Mouse (Mus musculus): Measurements from ENCODE around the gene Zbed4.
"Not testable (repeated sequence)": the region's sequence is repeated elsewhere in the genome, so short reads cannot be mapped to it uniquely, and the experiment has no call there.

The Zbed4 gene

DNA sequence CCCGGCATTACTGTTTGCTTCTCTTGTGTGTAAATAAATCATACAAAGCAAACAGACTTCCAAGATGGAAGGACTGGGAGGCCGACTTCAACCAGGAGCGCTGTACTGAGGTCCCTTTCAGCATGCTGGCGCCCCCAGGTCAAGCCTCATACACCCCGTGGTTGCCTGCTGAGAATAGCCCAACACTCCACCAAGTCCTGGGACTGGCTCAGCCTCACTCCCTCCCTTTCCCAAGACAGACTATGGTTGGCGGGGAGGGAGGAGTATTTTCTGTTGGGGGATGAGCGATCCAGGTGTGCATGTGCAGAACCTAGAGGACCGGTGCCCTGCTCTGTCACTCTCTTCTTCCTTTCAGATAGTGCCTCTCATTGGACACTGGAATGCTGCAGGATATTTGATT lies 56.7 kb downstream of the Zbed4 start:
- no peak for DNase-seq (ENCODE audit: low read depth, low spot score)

DNA sequence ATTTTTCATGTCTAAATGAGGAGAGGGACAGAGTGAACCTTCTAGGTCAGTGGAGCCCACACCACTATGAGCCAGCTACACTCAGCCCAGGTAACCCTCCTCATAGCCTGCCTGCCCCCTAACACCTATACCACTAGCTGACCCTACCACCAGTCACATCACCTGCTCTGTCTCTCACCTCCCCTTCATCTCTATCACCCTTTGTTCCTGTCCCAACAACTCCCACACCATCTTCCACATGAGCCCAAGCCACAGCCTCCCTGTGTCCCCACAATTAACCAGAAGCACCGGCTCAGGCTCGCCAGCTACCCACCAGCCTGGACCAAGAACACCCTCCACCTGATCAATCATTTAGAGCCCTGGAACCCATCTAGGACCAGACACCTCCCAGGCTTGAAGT lies 58.9 kb downstream of the Zbed4 start:
- no peak for DNase-seq (ENCODE audit: low read depth, low spot score)

DNA sequence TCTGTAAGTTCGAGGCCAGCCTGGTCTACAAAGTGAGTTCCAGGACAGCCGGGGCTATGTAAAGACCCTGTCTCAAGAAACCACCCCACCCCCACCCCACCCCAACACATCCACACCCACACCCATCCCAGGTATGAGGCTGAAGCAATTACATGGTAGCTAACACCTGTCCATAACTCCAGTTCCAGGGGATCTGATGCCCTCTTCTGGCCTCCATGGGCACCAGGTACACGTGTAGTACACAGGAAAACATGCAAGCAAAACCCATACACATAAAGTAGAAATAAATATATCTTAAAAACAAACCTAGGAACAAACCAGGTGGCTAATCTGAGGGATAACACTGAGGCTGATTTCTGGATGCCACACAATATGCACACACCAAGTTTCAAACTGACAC lies 61.8 kb downstream of the Zbed4 start:
- DNase-seq (ENCODE audit: low read depth, low spot score), result no peak

DNA sequence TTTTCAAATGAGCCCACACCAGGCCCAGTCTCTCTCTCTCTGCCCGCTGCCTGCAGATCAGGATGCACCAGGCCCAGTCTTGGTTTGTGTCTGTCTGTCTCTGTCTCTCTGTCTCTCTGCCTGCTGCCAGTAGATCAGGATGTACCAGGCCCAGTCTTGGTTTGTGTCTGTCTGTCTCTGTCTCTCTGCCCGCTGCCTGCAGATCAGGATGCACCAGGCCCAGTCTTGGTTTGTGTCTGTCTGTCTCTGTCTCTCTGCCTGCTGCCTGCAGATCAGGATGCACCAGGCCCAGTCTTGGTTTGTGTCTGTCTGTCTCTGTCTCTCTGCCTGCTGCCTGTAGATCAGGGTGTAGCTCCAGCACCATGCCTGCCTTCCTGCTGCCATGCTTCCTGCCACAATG lies 62.4 kb downstream of the Zbed4 start:
- not testable (repeated sequence) for DNase-seq (ENCODE audit: low read depth, low spot score)

DNA sequence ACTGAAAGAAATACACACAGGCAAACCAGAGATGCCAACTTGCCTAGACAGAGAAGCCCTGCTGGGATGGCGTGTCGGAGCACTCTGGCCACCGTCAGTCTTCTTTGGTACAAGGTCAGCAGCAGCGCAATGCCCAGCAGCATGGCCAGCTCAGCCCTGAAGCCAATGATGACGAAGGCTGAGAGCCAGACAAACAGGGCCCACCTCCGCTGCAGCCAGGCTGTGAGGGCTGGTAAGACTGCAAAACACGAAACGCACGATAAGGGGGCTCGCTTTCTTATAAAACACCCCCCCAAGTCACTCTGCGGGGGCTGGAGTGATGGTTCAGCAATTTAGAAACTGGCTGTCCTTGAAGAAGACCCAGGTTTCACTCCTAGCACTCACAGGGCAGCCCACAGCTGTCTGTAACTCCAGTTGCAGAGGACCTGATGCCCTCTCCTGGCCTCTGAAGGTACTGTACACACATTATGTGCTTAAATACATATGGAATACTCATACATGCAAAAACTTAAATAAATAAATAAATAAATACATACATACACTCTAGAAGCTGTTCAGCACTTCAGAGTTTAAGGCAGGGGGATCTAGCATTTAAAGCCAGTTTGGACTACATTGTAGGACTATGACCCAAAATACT lies 63.1 kb downstream of the Zbed4 start:
- DNase-seq (ENCODE audit: low read depth, low spot score), result peak; percentile 42

DNA sequence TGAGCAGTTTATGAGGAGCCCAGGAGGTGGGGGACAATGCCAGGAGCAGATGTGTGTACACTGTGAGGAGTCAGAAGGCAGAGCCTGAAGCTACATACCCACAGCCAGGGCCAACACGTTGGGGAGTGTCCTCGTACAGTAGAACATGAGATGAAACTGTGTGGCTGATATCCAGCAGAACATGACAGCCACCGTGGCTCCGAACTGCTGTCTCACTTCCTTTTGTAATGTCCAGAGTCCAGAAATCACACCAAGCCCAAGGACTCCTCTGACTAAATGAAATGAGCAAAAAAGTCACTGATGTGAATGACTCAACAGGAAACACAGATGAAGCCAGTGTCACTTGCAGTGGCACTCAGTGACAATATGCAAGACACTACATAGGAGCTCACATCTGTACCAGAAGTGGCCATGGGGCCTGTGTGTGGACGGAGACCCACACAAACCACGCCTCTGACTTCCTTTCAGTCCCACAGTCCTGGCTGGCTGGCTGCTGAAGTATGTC lies 63.8 kb downstream of the Zbed4 start:
- DNase-seq (ENCODE audit: low read depth, low spot score), result no peak

DNA sequence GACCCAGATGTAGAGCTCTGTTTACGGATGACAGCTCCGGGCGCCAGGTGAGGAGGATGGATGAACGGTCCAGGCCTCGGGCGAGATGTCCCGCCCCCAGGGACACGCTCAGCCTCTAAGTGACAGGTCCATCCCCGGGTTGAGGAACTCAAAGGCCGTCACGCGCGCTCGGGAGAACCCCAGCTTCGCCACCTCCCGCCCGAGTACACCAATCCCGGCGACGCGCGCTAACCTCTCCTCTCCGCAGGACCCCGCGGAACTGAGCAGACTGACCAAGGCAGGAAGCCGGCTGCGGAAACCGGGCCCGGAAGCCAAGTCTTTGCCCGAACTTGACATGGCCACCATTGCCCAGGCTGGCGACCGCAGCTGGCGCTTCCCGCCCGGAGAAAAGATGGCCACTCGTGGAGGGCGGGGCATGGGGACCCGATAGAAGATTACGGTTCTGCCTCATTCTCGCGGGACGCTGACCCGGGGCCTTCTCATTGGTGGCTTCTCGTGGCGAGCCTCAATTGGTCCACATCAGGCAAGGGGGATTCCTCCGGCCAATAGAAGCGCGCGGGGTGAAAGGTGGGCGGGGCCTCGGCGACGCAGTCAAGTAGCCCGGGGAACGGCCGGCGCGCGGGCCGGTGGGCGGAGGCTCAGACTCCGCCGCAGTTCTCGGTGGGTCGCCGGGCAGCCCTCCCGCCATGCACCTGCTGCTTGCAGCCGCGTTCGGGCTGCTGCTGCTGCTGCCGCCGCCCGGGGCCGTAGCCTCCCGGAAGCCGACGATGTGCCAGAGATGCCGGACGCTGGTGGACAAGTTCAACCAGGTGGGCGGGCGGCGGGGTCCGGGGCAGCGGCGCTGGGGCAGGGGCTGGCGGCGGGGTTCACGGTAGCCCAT lies 67.8 kb downstream of the Zbed4 start, which contains the start of the genes Alg12 and Creld2:
Gene Alg12, minus strand, starts transcription at position 293 of the 880 bp plus-strand sequence.
Gene Creld2, plus strand, starts transcription at position 621 of the 880 bp plus-strand sequence.
- peak; percentile 99 for DNase-seq (ENCODE audit: low read depth, low spot score)

DNA sequence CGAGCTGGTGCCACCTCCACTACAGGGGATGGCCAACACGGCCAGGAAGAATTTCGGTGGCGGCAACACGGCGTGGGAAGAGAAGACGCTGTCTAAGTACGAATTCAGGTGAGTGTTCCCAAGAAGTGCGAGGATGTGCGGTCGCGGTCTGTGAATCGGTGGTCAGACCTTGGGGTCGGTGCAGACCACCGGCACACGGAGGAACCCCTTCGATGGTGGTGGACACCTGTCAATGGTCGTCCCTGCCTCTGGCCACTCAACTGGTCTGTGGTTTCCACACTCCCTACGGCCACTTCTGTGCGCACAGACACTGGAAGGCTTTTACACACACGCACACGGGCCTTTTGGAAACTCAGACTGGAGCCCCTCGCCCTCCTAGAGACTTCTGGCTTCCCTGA lies 68.4 kb downstream of the Zbed4 start:
- DNase-seq (ENCODE audit: low read depth, low spot score), result peak; percentile 22

DNA sequence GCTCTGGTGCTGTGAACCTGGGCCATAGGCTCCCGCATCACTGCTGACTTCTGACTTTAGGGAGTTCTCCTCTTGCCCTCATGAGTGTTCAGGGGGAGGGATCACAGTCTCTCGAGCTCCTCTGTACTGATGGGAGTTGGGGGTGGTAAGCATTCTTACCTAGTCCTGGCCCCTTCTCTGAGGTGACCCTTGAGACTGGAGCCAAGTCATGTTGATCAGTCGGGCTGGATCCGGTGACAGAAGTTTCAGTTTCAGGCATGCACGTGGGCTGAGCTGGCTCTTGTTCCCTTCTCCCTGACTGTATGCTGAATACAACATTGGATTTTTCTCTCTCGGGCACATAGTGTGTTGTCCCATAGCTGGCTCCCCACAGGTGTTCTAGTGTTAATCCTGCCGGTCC lies 69.9 kb downstream of the Zbed4 start:
- no peak for DNase-seq (ENCODE audit: low read depth, low spot score)

DNA sequence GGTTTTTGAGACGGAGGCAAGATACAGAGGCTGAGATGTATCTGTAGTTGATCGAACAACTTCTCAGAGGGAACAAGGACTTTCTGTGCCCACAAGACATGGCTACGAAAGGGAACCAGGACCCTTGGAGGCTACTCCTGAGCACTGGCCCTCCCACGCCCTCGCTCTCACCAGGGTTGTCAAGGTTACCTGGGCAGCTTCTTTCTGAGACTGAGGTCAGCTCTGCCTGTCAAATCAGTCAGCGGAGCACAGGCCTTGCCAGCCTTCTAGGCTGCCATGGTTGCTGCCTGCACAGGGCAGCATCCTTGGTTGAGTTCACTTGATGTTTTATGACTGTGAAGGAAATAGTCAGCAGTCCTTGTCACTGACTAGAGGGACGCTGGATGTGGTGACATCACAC lies 71.1 kb downstream of the Zbed4 start:
- no peak for DNase-seq (ENCODE audit: low read depth, low spot score)

DNA sequence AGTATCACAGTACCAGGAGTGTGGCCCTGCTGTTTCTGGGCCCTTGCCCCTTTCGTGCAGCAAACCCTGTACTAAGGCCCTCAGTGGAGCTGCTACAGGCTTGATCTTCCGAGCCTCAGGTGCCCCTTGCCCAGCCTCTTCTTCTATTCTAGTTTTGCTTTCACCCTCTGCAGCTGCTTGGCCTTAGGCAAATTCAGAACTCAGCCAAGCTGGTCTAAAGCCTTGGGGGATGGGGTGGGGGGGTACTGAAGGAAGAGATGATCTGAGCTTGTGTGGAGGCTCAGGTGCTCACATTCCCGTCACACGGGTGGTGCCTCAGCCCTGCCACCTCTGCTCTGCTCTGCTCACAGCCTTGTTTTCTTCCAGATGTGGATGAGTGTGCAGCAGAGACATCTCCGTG lies 71.9 kb downstream of the Zbed4 start:
- no peak for DNase-seq (ENCODE audit: low read depth, low spot score)

DNA sequence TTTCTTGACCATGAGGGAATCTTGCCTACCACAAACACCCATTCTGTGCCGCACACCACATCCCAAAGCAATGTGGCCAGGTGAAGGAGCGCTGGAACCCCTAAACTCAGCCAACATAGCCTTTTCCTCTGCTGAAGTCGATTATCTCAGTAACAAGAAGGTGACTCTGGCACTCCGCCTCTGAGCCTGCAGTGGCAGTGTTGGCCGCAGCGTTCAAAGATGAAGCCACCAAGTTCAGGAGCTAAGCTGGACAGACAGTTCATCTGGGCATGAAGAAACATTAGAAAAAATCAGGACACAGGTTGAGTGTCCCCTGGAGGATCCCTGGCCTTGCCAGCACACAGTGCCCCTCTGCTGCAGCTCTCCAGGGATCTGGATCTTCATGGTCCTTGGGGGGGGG lies 76.0 kb downstream of the Zbed4 start:
- DNase-seq (ENCODE audit: low read depth, low spot score), result no peak

DNA sequence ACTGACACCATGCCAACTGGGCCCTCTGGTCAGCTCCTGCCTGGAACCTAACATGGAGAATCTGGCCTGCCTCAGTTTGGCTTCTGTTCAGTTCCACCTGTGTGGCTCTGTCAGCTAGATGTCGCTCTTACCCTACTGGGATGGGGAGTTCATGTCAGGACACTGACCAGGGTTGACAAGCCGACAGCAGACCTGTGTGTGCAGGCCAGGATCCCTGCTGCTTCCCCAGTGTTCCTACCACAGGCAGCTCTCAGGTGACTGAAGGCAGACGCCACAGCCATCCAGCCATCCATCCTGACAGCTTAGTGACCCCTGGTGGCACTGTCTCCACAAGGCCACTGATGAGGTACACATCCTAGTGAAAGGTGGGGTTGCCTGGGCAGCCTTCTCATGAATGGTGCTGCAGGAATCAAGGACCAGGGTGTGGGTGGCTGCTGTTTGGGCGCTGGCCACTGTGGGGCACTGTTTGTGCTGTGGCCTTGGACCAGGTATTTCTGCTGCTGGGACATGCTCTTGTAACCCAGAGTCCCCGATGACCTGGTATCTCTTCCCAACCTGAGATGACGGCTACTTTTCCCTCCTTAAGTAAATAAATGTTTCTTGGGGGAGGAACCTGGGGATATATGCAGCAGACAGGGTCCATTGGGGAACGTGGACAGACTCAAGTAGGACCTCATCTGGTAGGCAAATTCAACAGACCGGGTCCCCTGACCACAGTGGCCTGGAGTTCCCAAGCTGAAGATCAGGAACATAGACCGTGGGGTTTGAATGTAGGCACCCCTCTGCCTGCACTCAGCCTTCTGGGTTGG lies 76.7 kb downstream of the Zbed4 start:
- DNase-seq (ENCODE audit: low read depth, low spot score), result peak; percentile 82

DNA sequence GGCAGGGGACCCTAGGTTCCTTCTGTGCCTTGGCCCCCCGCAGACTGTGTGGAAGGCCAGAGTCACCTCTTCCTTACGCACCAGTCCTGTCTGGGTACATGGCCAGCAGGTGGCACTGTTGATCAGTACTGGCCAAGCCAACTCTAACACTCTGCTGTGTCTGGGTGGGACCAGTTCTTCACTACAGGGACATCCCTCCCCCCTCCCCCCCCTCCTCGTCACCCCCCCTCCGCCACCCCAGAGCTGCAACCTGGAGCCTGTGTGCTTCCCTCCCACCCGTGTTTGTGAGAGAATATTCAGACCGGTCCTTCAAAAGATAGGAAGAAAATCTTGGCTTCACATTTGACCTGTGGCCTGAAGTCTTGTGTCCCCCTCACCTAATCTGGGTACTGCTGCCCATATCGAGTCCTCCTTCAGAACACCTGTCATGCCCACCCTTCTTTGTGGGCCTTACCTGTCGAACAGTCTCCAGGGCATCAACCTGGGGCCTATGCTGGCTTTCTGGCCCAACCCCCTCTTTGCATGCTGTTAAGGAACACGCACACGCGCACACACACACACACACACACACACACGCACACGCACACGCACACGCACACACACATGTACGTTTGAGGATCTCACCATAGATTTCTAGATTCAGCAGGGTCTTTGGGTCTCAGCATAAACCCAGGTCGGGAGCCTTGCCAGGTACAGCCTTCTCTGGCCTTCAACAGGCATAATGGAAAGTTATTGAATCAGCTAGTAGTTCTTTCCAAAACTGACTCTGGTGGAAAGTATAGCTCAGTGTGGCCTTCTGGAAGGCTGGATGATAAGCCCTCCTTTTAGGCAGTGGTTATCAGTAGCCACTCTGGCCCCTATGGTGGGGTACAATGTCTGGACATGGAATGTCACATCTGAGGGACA lies 77.6 kb downstream of the Zbed4 start:
- peak; percentile 89 for DNase-seq (ENCODE audit: low read depth, low spot score)

DNA sequence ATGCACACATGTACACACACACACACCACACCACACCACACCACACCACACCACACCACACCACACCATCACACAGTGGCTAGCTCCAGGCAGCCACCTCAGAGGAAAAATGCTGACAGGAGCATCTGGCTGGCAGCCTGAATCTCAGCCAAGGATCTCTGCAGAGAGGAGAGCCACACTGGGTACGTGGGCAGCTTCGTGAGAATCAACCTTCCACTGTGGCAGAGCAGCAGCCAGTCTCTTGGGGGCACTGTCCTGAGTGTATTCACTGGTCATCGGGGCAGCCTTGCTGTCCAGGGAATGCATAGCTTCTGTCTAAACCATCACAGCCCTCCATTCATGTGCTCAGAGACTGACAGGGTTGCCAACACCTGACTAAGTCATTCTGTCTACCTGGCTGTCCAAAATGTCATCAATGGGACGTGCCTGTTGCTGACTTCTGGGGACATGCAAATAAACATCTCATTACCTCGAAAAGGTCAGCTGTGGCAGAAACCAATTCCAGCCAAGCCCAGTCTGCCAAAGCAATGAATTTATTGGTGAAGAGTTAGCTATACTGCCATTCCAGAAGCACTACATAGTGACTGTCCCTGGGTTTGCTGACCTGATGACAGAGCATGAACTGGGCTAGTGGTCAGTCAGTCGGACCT lies 78.5 kb downstream of the Zbed4 start:
- no peak for DNase-seq (ENCODE audit: low read depth, low spot score)

DNA sequence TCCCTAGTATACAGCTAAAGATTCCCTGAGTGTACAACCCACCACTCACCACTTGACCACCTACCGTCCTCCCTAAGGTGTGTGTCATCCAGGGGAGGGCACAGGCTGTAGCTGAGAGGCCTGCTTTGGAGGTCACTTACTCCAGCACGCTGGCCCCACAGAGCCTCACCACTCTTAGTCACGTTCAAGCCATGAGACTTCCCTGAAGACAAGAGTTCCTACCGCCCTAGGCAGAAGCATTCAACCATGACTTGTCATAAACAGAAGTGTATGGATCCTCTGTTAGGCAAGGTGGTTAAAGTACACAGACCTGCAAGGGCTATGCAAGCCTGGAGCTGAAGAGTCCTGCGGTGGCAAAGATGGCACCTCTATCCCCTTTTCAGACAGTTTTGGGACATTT lies 79.2 kb downstream of the Zbed4 start:
- DNase-seq (ENCODE audit: low read depth, low spot score), result no peak

DNA sequence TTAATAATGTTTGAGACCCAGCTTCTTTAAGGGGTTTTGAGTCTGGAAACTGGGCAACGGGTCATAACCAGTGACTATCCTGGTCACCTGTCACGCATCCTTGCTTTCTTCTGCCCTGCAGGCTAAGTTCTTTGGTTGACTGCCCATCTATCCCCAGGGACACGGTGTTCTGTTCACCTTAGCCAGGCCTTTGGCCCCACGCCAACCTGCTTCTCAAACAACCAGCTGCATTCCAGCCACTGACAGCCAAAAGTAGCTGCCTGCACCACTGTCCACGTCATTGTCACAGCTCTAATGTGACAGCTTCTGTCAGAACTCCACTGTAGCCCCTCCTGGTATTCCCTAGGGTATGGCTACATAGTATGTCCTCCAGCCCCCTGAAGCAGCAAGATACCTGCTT lies 80.0 kb downstream of the Zbed4 start:
- no peak for DNase-seq (ENCODE audit: low read depth, low spot score)

DNA sequence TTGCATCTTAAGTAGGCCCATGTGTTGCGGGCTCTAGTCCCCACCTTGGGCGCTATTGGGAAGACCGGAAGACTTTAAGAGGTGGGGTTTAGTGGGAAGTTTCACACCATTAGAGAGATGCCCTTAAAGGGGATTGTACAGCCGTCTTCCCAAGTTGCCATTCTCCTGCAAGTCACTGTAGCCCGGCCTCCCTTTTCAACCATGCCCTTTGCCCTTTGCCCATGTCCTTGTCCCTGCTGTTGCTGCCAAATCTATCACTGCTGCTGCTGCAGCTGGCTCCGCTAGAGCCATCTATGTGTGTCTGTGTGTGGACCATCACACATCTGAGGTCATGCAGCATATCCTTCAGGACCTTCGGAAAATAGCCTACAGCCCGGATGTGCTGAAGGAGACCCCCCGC lies 81.1 kb downstream of the Zbed4 start:
- no peak for DNase-seq (ENCODE audit: low read depth, low spot score)
